Mouse (Mus musculus) intestine, embryonic 15.5 days (tissue): ENCODE measurements at regions not wholly inside any gene's neighbourhood (a gene's known extent, or its start where the extent isn't known, plus 50 kb on each side); places are given as distances from the start of the nearest gene placed in this dataset.

Experiments used
- ATAC-seq: fragments of 200-750 bp; cut with Nextera tagmentation; 2 replicates; pipeline ENCODE4 v1.8.0; 2017; ENCODE audit warnings: moderate TSS enrichment, moderate library complexity
- H3K27ac ChIP-seq: fragments of 300-500 bp; sonication (generic); 2 replicates; pipeline ENCODE4 v1.5.1; 2015; ENCODE audit warnings: mild to moderate bottlenecking, inconsistent platforms
- H3K27me3 ChIP-seq: fragments of 300-500 bp; sonication (generic); replicated peaks from 2 replicates; pipeline ENCODE4 v1.6.1; 2015; ENCODE audit warnings: inconsistent platforms
- H3K36me3 ChIP-seq: fragments of 300-500 bp; sonication (generic); 2 replicates; pipeline ENCODE4 v1.6.1; 2015; ENCODE audit warnings: inconsistent platforms
- H3K4me1 ChIP-seq: fragments of 300-500 bp; sonication (generic); replicated peaks from 2 replicates; pipeline ENCODE4 v1.6.1; 2015; ENCODE audit warnings: inconsistent platforms
- H3K4me2 ChIP-seq: fragments of 300-500 bp; sonication (generic); replicated peaks from 2 replicates; pipeline ENCODE4 v1.6.1; 2015; ENCODE audit warnings: mild to moderate bottlenecking, inconsistent platforms
- H3K4me3 ChIP-seq: fragments of 300-500 bp; sonication (generic); replicated peaks from 2 replicates; pipeline ENCODE4 v1.5.1; 2015; ENCODE audit warnings: inconsistent platforms
- H3K9ac ChIP-seq: fragments of 300-500 bp; sonication (generic); 2 replicates; pipeline ENCODE4 v1.6.1; 2015; ENCODE audit warnings: inconsistent platforms
- H3K9me3 ChIP-seq: fragments of 300-500 bp; sonication (generic); 2 replicates; pipeline ENCODE4 v1.6.1; 2016; ENCODE audit warnings: inconsistent platforms
- WGBS: fragments of 180-500 bp; shearing (Covaris S2); methylation state at CpG from one replicate; pipeline ENCODE4 v1.1.7; 2015; 5-methylcytosine and 5-hydroxymethylcytosine counted together

GRCm38 (mm10) chr8:126231801-126232200 is 66.6 kb upstream of the Slc35f3 start:
- no peak overlapping the region for H3K9ac ChIP-seq
- no peak for ATAC-seq
- H3K27ac ChIP-seq = no peak overlapping the region
- H3K4me1 ChIP-seq = no peaks in the 10 kb centered on the region
- no peak overlapping the region for H3K4me2 ChIP-seq
- no peaks in the 10 kb centered on the region for H3K36me3 ChIP-seq
- no peak overlapping the region for H3K4me3 ChIP-seq
- 90% methylated on average over 1 of the region's 1 CpGs for WGBS
- no peaks in the 10 kb centered on the region for H3K27me3 ChIP-seq
- no peaks in the 10 kb centered on the region for H3K9me3 ChIP-seq

GRCm38 (mm10) chr8:126232521-126232920 is 65.8 kb upstream of the Slc35f3 start:
- H3K9me3 ChIP-seq = no peaks in the 10 kb centered on the region
- no peak for ATAC-seq
- 20% methylated on average over 7 of the region's 7 CpGs for WGBS
- H3K27me3 ChIP-seq = no peaks in the 10 kb centered on the region
- H3K9ac ChIP-seq = no peak overlapping the region
- no peak overlapping the region for H3K27ac ChIP-seq
- H3K4me3 ChIP-seq = no peak overlapping the region
- no peaks in the 10 kb centered on the region for H3K36me3 ChIP-seq
- no peak overlapping the region for H3K4me2 ChIP-seq
- H3K4me1 ChIP-seq = no peaks in the 10 kb centered on the region

GRCm38 (mm10) chr8:126239684-126240083 is 58.7 kb upstream of the Slc35f3 start:
- Histone ChIP-seq H3K4me1 (no peaks in the 10 kb centered on the region), H3K9me3 (no peaks in the 10 kb centered on the region), H3K27me3 (no peaks in the 10 kb centered on the region), H3K27ac (no peak overlapping the region), H3K4me3 (no peak overlapping the region), H3K4me2 (no peak overlapping the region), H3K9ac (no peak overlapping the region), H3K36me3 (no peaks in the 10 kb centered on the region)
- no peak for ATAC-seq

GRCm38 (mm10) chr8:126244321-126244720 is 54.0 kb upstream of the Slc35f3 start:
- no peak for ATAC-seq
- 37% methylated on average over 4 of the region's 4 CpGs for WGBS
- no peak overlapping the region for H3K9ac ChIP-seq
- H3K4me3 ChIP-seq = no peak overlapping the region
- no peaks in the 10 kb centered on the region for H3K27me3 ChIP-seq
- no peaks in the 10 kb centered on the region for H3K36me3 ChIP-seq
- no peak overlapping the region for H3K27ac ChIP-seq
- no peak overlapping the region for H3K4me2 ChIP-seq
- H3K4me1 ChIP-seq = no peaks in the 10 kb centered on the region
- no peaks in the 10 kb centered on the region for H3K9me3 ChIP-seq
